ENCODE assay signal across 8 mouse cellular contexts in genomic region chr12:102302831-102303351, GRCm38 (mm10). TPM values are rescaled to one million over a fixed set of nuclear protein-coding genes. Genes with fewer than 3 reads are reported as not detected.
DNase-seq lines count a peak whose midpoint lies in the region; ATAC-seq lines count a peak whose summit lies in the region.

No protein-coding gene starts in this region.

- H3K4me1 ChIP-seq in forebrain, embryonic 12.5 days: peaks cover 13% of the 10 kb centered on the region

- no peaks in the 10 kb centered on the region for H3K27me3 ChIP-seq in forebrain, embryonic 12.5 days

- no peak overlapping the region for H3K4me2 ChIP-seq in forebrain, embryonic 12.5 days

- H3K36me3 ChIP-seq in forebrain, embryonic 12.5 days (replicated peaks): no peaks in the 10 kb centered on the region

- H3K9me3 ChIP-seq in forebrain, embryonic 12.5 days: no peaks in the 10 kb centered on the region

- 80% methylated on average over 4 of the region's 4 CpGs for WGBS in forebrain, embryonic 12.5 days

- no peak overlapping the region for H3K9ac ChIP-seq in forebrain, embryonic 12.5 days

- DNase-seq in left cerebral cortex, postnatal 4 days: peak; percentile 62
- DNase-seq in left cerebral cortex, adult 8-10 months (ENCODE audit: low spot score in 2 of 2): no peak
- peak; percentile 84 for DNase-seq in gastrocnemius, postnatal 14 days
- peak; percentile 66 for DNase-seq in kidney, adult 9 months
- peak; percentile 73 to 93 for DNase-seq in lung, postnatal 4 days
- DNase-seq in spleen, adult 12 weeks (ENCODE audit: low spot score): no peak
- no peak for DNase-seq in adrenal gland, postnatal 25 days

- no peak for ATAC-seq in forebrain, embryonic 12.5 days (ENCODE audit: low FRiP score)

- intact Hi-C loops in left cerebral cortex, postnatal 4 days (cut with DNase I): no loop called here
- intact Hi-C loops in gastrocnemius, postnatal 14 days (cut with DNase I; ENCODE audit: low total_unique reads): no loop called here

- no peak overlapping the region for H3K27ac ChIP-seq in forebrain, embryonic 12.5 days

- H3K4me3 ChIP-seq in forebrain, embryonic 12.5 days (replicated peaks): no peak overlapping the region

RNA-seq across cellular contexts. Expression of gene Rin3, which starts 20.0 kb away (rescaled TPM):
- total RNA-seq in left cerebral cortex, postnatal 4 days (2021): 1 to 10 TPM; 4.0 to 4.5 TPM
- total RNA-seq in left cerebral cortex, adult 8-10 months (2022): 1 to 10 TPM; 2.7 to 5.3 (median 4.9) TPM
- 10 to 100 TPM; 11.0 to 13.0 TPM for total RNA-seq in gastrocnemius, postnatal 14 days (2021)
- total RNA-seq in adrenal gland, postnatal 25 days (2021): 12.4 and 13.3 TPM in 2 replicates
- 2.2 and 2.9 TPM in 2 replicates for polyA plus RNA-seq in forebrain, embryonic 12.5 days (2016; fragmentation: Nextera tagmentation; extraction: Ambion mirVana)

Comparison
In these comparisons a context has a peak if more than half of its experiments do, and no peak if none do; other contexts are left out.
1. DNase-seq: peak in left cerebral cortex, postnatal 4 days (single experiment), gastrocnemius, postnatal 14 days (single experiment), kidney, adult 9 months (single experiment) and lung, postnatal 4 days (2 of 2); none in left cerebral cortex, adult 8-10 months (0 of 2), spleen, adult 12 weeks (single experiment) and adrenal gland, postnatal 25 days (single experiment).